Mouse (Mus musculus) cerebellum, adult 11-12 months (tissue): ENCODE data around the gene Baz2b.
"Not testable (repeated sequence)": the region's sequence is repeated elsewhere in the genome, so short reads cannot be mapped to it uniquely, and the experiment has no call there.

ENCODE experiments used
- DNase-seq: peaks from one replicate; pipeline ENCODE4 v3.0.0; 2022

The Baz2b gene

GRCm38 (mm10) chr2:60086197-60086903 lies 123.3 kb downstream of the Baz2b start:
- no peak for DNase-seq

GRCm38 (mm10) chr2:60084823-60085222 lies 124.8 kb downstream of the Baz2b start:
- no peak for DNase-seq

- no peak for DNase-seq
These were observed 126.5 kb downstream of the Baz2b start for GRCm38 (mm10) chr2:60082984-60083636.

GRCm38 (mm10) chr2:60082225-60082624 lies 127.4 kb downstream of the Baz2b start:
- no peak for DNase-seq

GRCm38 (mm10) chr2:60080831-60081230 lies 128.8 kb downstream of the Baz2b start:
- DNase-seq: no peak

- DNase-seq: no peak
These were observed 132.0 kb downstream of the Baz2b start for GRCm38 (mm10) chr2:60077631-60078030.

GRCm38 (mm10) chr2:60076800-60077199 lies 132.8 kb downstream of the Baz2b start:
- no peak for DNase-seq

GRCm38 (mm10) chr2:60076025-60076424 lies 133.6 kb downstream of the Baz2b start:
- DNase-seq: no peak

- DNase-seq: not testable (repeated sequence)
These were observed 135.8 kb downstream of the Baz2b start for GRCm38 (mm10) chr2:60073798-60074197.

- no peak for DNase-seq
These were observed 137.8 kb downstream of the Baz2b start for GRCm38 (mm10) chr2:60071813-60072212.

GRCm38 (mm10) chr2:60070938-60071337 lies 138.7 kb downstream of the Baz2b start:
- peak; percentile 31 for DNase-seq

- DNase-seq: no peak
These were observed 141.2 kb downstream of the Baz2b start for GRCm38 (mm10) chr2:60068468-60068867.

- no peak for DNase-seq
These were observed 144.2 kb downstream of the Baz2b start for GRCm38 (mm10) chr2:60065415-60065814.

- DNase-seq: no peak
These were observed 149.4 kb downstream of the Baz2b start for GRCm38 (mm10) chr2:60060185-60060775.

- DNase-seq: no peak
These were observed 150.3 kb downstream of the Baz2b start for GRCm38 (mm10) chr2:60059300-60059699.

- no peak for DNase-seq
These were observed 153.6 kb downstream of the Baz2b start for GRCm38 (mm10) chr2:60056043-60056442.

GRCm38 (mm10) chr2:60054808-60055535 lies 154.7 kb downstream of the Baz2b start:
- DNase-seq: no peak

GRCm38 (mm10) chr2:60053222-60054010 lies 156.2 kb downstream of the Baz2b start:
- DNase-seq: no peak

GRCm38 (mm10) chr2:60050667-60051460 lies 158.8 kb downstream of the Baz2b start:
- no peak for DNase-seq

GRCm38 (mm10) chr2:60049889-60050288 lies 159.8 kb downstream of the Baz2b start:
- no peak for DNase-seq

GRCm38 (mm10) chr2:60049351-60049750 lies 160.3 kb downstream of the Baz2b start:
- DNase-seq: no peak

GRCm38 (mm10) chr2:60045995-60046394 lies 163.6 kb downstream of the Baz2b start:
- DNase-seq: no peak
